ENCODE assay signal across 16 mouse cellular contexts in genomic region chr5:35479521-35479920, GRCm38 (mm10). TPM values are rescaled to one million over a fixed set of nuclear protein-coding genes. Genes with fewer than 3 reads are reported as not detected.
DNase-seq lines count a peak whose midpoint lies in the region; ATAC-seq and TF ChIP-seq lines count a peak whose summit lies in the region.
"Had no signal": no experiment of that assay in that cellular context is flagged by ENCODE, and none has a peak within 500 bp of the region (broad histone marks: within the 10 kb centered on the region; RNA-seq: fewer than 3 reads in every experiment).

No protein-coding gene starts in this region.

- no peaks in the 10 kb centered on the region for H3K36me3 ChIP-seq in limb, embryonic 14.5 days (ENCODE audit: control insufficient read depth, insufficient read depth, low read length)
- H3K36me3 ChIP-seq: embryonic facial prominence, embryonic 13.5 days; hindbrain, embryonic 12.5 days had no signal

- peaks cover 4% of the 10 kb centered on the region; the same call in 1 of the 2 replicates for H3K27me3 ChIP-seq in limb, embryonic 14.5 days (ENCODE audit: control insufficient read depth, insufficient read depth, low read length)

- H3K27ac ChIP-seq in limb, embryonic 14.5 days (replicated peaks; ENCODE audit: low read depth, low read length), result no peak overlapping the region
- H3K27ac ChIP-seq: embryonic facial prominence, embryonic 13.5 days; hindbrain, embryonic 12.5 days had no signal

- DNase-seq in embryo, embryonic 11 days, result peak; percentile 56
- no peak for DNase-seq in embryo, embryonic 10.5 days (ENCODE audit: low spot score)
- peak; percentile 27 to 45 for DNase-seq in left cerebral cortex, postnatal 14 days (ENCODE audit: low spot score in 2 of 2)
- DNase-seq in left cerebral cortex, postnatal 10 days (ENCODE audit: extremely low spot score in 1 of 2, low spot score in 2 of 2), result no peak
- peak; percentile 63 for DNase-seq in brain, adult 2 months (ENCODE audit: low read depth, low spot score)
- no peak for DNase-seq in limb, embryonic 14.5 days (ENCODE audit: low spot score)
- DNase-seq in kidney, postnatal 36 days, result no peak
- DNase-seq: cerebellum, adult 9-10 months; kidney, adult 2 months; lung, adult 18-20 months had no signal

- peak; percentile 44 for ATAC-seq in limb, embryonic 14.5 days (ENCODE audit: low FRiP score, low read depth)
- ATAC-seq in inflammation-experienced regulatory T-cells, adult 6 months, result no peak
- ATAC-seq: midbrain, embryonic 16.5 days; Patski had no signal

- H3K9me3 ChIP-seq in limb, embryonic 14.5 days (ENCODE audit: control insufficient read depth, low read length), result no peaks in the 10 kb centered on the region
- H3K9me3 ChIP-seq: embryonic facial prominence, embryonic 13.5 days; hindbrain, embryonic 12.5 days had no signal

- no peak overlapping the region for H3K9ac ChIP-seq in limb, embryonic 14.5 days (ENCODE audit: low read depth, low read length, severe bottlenecking)
- H3K9ac ChIP-seq: embryonic facial prominence, embryonic 13.5 days; hindbrain, embryonic 12.5 days had no signal

- no peak overlapping the region for H3K4me2 ChIP-seq in limb, embryonic 14.5 days (replicated peaks; ENCODE audit: low read depth, low read length, severe bottlenecking)
- H3K4me2 ChIP-seq: embryonic facial prominence, embryonic 13.5 days; hindbrain, embryonic 12.5 days had no signal

- no peak for TF ChIP-seq POLR2A in limb, embryonic 14.5 days (IDR thresholded peaks at IDR 0.05; ENCODE audit: borderline replicate concordance, extremely low read depth, insufficient read depth, insufficient read length)

- no peaks in the 10 kb centered on the region; the same call in 1 of the 2 replicates for H3K4me1 ChIP-seq in limb, embryonic 14.5 days (ENCODE audit: control insufficient read depth, insufficient read depth, low read length)

- intact Hi-C loops in left cerebral cortex, postnatal 14 days (cut with DNase I), result no loop called here
- intact Hi-C loops in left cerebral cortex, postnatal 10 days (cut with DNase I), result no loop called here

- no peak overlapping the region for H3K4me3 ChIP-seq in limb, embryonic 14.5 days (replicated peaks; ENCODE audit: low read length)
- H3K4me3 ChIP-seq: embryonic facial prominence, embryonic 13.5 days; hindbrain, embryonic 12.5 days had no signal

- 26% methylated on average over 4 of the region's 4 CpGs for WGBS in limb, embryonic 14.5 days

RNA-seq across cellular contexts. Expression of gene Cpz, which starts 46.0 kb away (rescaled TPM):
- total RNA-seq in left cerebral cortex, postnatal 14 days (2021), result 1 to 10 TPM; 2.1 TPM
- total RNA-seq in left cerebral cortex, postnatal 10 days (2021), result 1 to 10 TPM; 2.1 to 2.9 TPM
- 9.9 and 10.1 TPM in 2 replicates for polyA plus RNA-seq in limb, embryonic 14.5 days (2012; rRNA removed)
- 5.6 and 7.8 TPM in 2 replicates for polyA plus RNA-seq in limb, embryonic 14.5 days (2014; fragmentation: Nextera tagmentation; extraction: Ambion mirVana)
- not detected for polyA plus RNA-seq in inflammation-experienced regulatory T-cells, adult 6 months (2017; shearing (Covaris generic))
- total RNA-seq: neutrophil, adult 5-6 weeks had no signal

Comparison
In these comparisons a context has a peak if more than half of its experiments do, and no peak if none do; other contexts are left out.
1. DNase-seq: peak in embryo, embryonic 11 days (single experiment), left cerebral cortex, postnatal 14 days (2 of 2) and brain, adult 2 months (single experiment); none in embryo, embryonic 10.5 days (single experiment), left cerebral cortex, postnatal 10 days (0 of 2), limb, embryonic 14.5 days (single experiment) and kidney, postnatal 36 days (0 of 2).